Mouse (Mus musculus): ENCODE measurements around the gene Klhdc10. TPM values are rescaled to one million over a fixed set of nuclear protein-coding genes. Genes with fewer than 3 reads are reported as not detected.

Klhdc10 gene
- total and polyA plus RNA-seq, 3 experiments, result 35.0 to 40.8 TPM; not detected in 1

DNA sequence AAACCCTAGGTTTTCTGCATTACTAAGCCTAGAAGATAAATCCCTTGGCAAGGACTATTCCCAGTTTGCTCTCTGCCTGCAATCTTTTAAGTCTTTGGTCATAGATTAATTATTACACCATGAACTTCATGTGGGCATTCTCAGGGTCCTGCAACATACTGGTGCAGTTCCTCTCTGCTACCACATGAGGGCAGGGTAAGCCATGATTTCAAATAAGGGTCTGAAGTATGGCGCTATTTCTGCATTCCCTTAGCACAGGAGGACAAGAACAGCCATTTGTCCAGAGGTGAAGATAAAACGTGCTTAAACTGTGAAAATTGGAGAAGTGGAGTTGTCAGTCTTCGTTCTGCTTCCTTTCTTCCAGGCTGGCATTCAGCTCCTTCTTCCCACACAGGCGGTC, 1.8 kb downstream of the Klhdc10 start:
- H3K27ac ChIP-seq (ENCODE audit: control insufficient read depth, low read depth, low read length), result peak overlapping the region; percentile 40; the same call in 1 of the 2 replicates
- H3K4me1 ChIP-seq (ENCODE audit: control insufficient read depth in 1 of 2, insufficient read depth in 2 of 2, low read length in 2 of 2), result peaks cover 0 to 10% of the 10 kb centered on the region in 2 experiments; a peak in 2 of 4 replicates
- peak; percentile 89 for DNase-seq (ENCODE audit: low read depth, low spot score)
- peak overlapping the region; percentile 65 to 90 for H3K4me3 ChIP-seq (ENCODE audit: control insufficient read depth in 1 of 2, insufficient read depth in 1 of 2, low read depth in 2 of 2, low read length in 2 of 2)
- H3K27me3 ChIP-seq (ENCODE audit: control insufficient read depth in 1 of 2, insufficient read depth in 2 of 2, low read length in 2 of 2), result no peaks in the 10 kb centered on the region; a peak in 1 of 4 replicates
- no peaks in the 10 kb centered on the region for H3K9me3 ChIP-seq (replicated peaks; ENCODE audit: insufficient read depth, low read length)
- H3K36me3 ChIP-seq (ENCODE audit: control insufficient read depth in 1 of 2, insufficient read depth in 2 of 2, low read length in 2 of 2), result peaks cover 0 to 17% of the 10 kb centered on the region in 2 experiments; a peak in 2 of 4 replicates
- peaks cover 36% of the 10 kb centered on the region for H3K79me2 ChIP-seq (ENCODE audit: control insufficient read depth, insufficient read depth, low read length, poor library complexity)
- H3K9ac ChIP-seq (ENCODE audit: control insufficient read depth, low read depth, low read length, poor library complexity, severe bottlenecking), result peak overlapping the region; percentile 74
- TF ChIP-seq MYB (IDR thresholded peaks at IDR 0.05; ENCODE audit: low read depth, low read length), result no peak
- peak; percentile 16; the same call in 1 of the 2 replicates for TF ChIP-seq MAX (IDR thresholded peaks at IDR 0.05; ENCODE audit: low read length)
- TF ChIP-seq ZMIZ1 (IDR thresholded peaks at IDR 0.05; ENCODE audit: low read depth, low read length), result no peak
- no peak for TF ChIP-seq JUND (IDR thresholded peaks at IDR 0.05; ENCODE audit: low read depth, low read length)
- no peak for TF ChIP-seq RCOR1 (IDR thresholded peaks at IDR 0.05; ENCODE audit: low read depth, low read length)
- no peak for TF ChIP-seq USF2 (IDR thresholded peaks at IDR 0.05; ENCODE audit: borderline replicate concordance in 1 of 2, insufficient read depth in 1 of 2, low read depth in 1 of 2, low read length in 2 of 2)
- TF ChIP-seq ELF1 (IDR thresholded peaks at IDR 0.05; ENCODE audit: low read depth, low read length), result no peak
- peak; percentile 79 for TF ChIP-seq SIN3A (IDR thresholded peaks at IDR 0.05; ENCODE audit: low read length)
- TF ChIP-seq CHD2 (IDR thresholded peaks at IDR 0.05; ENCODE audit: low read length), result no peak
- peak; percentile 65 to 97 (median 95) for TF ChIP-seq CTCF (IDR thresholded peaks at IDR 0.05 in 2 of 3, conservative IDR thresholded peaks at IDR 0.05 in 1 of 3; ENCODE audit: control insufficient read depth in 1 of 3, insufficient read depth in 1 of 3, low read depth in 2 of 3, low read length in 3 of 3, poor library complexity in 1 of 3, severe bottlenecking in 1 of 3)
- no peak for TF ChIP-seq ZKSCAN1 (IDR thresholded peaks at IDR 0.05; ENCODE audit: low read depth, low read length)
- peak; percentile 89 for TF ChIP-seq SMC3 (IDR thresholded peaks at IDR 0.05; ENCODE audit: low read depth, low read length)
- TF ChIP-seq POLR2AphosphoS2 (IDR thresholded peaks at IDR 0.05; ENCODE audit: low read length), result no peak
- TF ChIP-seq GABPA (IDR thresholded peaks at IDR 0.05; ENCODE audit: low read depth, low read length), result no peak
- TF ChIP-seq POLR2A (IDR thresholded peaks at IDR 0.05; ENCODE audit: control insufficient read depth in 1 of 2, insufficient read depth in 1 of 2, low read depth in 1 of 2, low read length in 2 of 2, poor library complexity in 1 of 2), result no peak
- TF ChIP-seq MYC (IDR thresholded peaks at IDR 0.05; ENCODE audit: low read depth, low read length), result peak; percentile 78
- no peak for TF ChIP-seq MAZ (IDR thresholded peaks at IDR 0.05; ENCODE audit: low read depth, low read length)
- no peak for TF ChIP-seq TCF12 (IDR thresholded peaks at IDR 0.05; ENCODE audit: low read depth, low read length)
- no peak for TF ChIP-seq KAT2A (conservative IDR thresholded peaks at IDR 0.05; ENCODE audit: low read depth, low read length)
- TF ChIP-seq BHLHE40 (IDR thresholded peaks at IDR 0.05; ENCODE audit: borderline replicate concordance, low read depth, low read length), result peak; percentile 48; the same call in 1 of the 2 replicates
- peak; percentile 75 for TF ChIP-seq ZNF384 (IDR thresholded peaks at IDR 0.05; ENCODE audit: low read depth, low read length)
- TF ChIP-seq TAL1 (IDR thresholded peaks at IDR 0.05; ENCODE audit: low read length), result no peak
- no peak for TF ChIP-seq UBTF (IDR thresholded peaks at IDR 0.05; ENCODE audit: borderline replicate concordance, insufficient read depth, low read depth, low read length)
- no peak for TF ChIP-seq NRF1 (IDR thresholded peaks at IDR 0.05; ENCODE audit: insufficient read depth, low read depth, low read length, poor library complexity, severe bottlenecking)
- TF ChIP-seq RAD21 (IDR thresholded peaks at IDR 0.05; ENCODE audit: low read depth, low read length), result peak; percentile 96
- TF ChIP-seq POLR2AphosphoS5 (IDR thresholded peaks at IDR 0.05; ENCODE audit: borderline replicate concordance, low read depth, low read length), result no peak
- TF ChIP-seq CHD1 (IDR thresholded peaks at IDR 0.05; ENCODE audit: low read depth, low read length), result no peak
- TF ChIP-seq HCFC1 (IDR thresholded peaks at IDR 0.05; ENCODE audit: low read depth, low read length), result 0 out of 2 replicates have a peak, but pooled peaks have one; percentile 20
- TF ChIP-seq ETS1 (IDR thresholded peaks at IDR 0.05; ENCODE audit: low read depth, low read length), result no peak
- TF ChIP-seq GATA1 (IDR thresholded peaks at IDR 0.05; ENCODE audit: low read depth, low read length), result 0 out of 2 replicates have a peak, but pooled peaks have one; percentile 3
- no peak for TF ChIP-seq MAFK (IDR thresholded peaks at IDR 0.05; ENCODE audit: borderline replicate concordance, low read depth, low read length)
- TF ChIP-seq NELFE (IDR thresholded peaks at IDR 0.05; ENCODE audit: low read depth, low read length), result no peak
- TF ChIP-seq E2F4 (IDR thresholded peaks at IDR 0.05; ENCODE audit: borderline replicate concordance, low read depth, low read length), result no peak
- TF ChIP-seq EP300 (IDR thresholded peaks at IDR 0.05; ENCODE audit: low read depth in 1 of 2, low read length in 2 of 2), result no peak; a peak in 1 of 4 replicates
- TF ChIP-seq USF1 (IDR thresholded peaks at IDR 0.05; ENCODE audit: low read depth, low read length), result no peak
- peak; percentile 38; the same call in 1 of the 2 replicates for TF ChIP-seq TBP (IDR thresholded peaks at IDR 0.05; ENCODE audit: low read depth, low read length)
- TF ChIP-seq ZC3H11A (IDR thresholded peaks at IDR 0.05; ENCODE audit: low read depth, low read length), result peak; percentile 90
- TF ChIP-seq MXI1 (IDR thresholded peaks at IDR 0.05; ENCODE audit: low read depth, low read length), result peak; percentile 67; the same call in 1 of the 2 replicates
